Mouse (Mus musculus): Measurements from ENCODE around the gene Zfp658.

GRCm38 (mm10) chr7:43530216-43530785, 31.8 kb upstream of the Zfp658 start:
- TF ChIP-seq POLR2A (IDR thresholded peaks at IDR 0.05; ENCODE audit: control insufficient read depth, extremely low read depth, insufficient read depth, low read length, poor library complexity) (no peak), CTCF (IDR thresholded peaks at IDR 0.05; ENCODE audit: borderline replicate concordance, control insufficient read depth, extremely low read depth, insufficient read depth, low read length, poor library complexity) (no peak)
